Mouse (Mus musculus) lung, postnatal 0 days (tissue): ENCODE measurements at regions not wholly inside any gene's neighbourhood (a gene's known extent, or its start where the extent isn't known, plus 50 kb on each side); places are given as distances from the start of the nearest gene placed in this dataset.

ENCODE experiments used
- CTCF ChIP-seq: IDR thresholded peaks from 2 replicates; pipeline ENCODE4 v1.5.1; 2016; ENCODE audit warnings: antibody characterized with exemption, mild to moderate bottlenecking
- EP300 ChIP-seq: IDR thresholded peaks from 2 replicates; pipeline ENCODE4 v1.6.1; 2016; ENCODE audit warnings: antibody characterized with exemption, mild to moderate bottlenecking, control low read depth

DNA sequence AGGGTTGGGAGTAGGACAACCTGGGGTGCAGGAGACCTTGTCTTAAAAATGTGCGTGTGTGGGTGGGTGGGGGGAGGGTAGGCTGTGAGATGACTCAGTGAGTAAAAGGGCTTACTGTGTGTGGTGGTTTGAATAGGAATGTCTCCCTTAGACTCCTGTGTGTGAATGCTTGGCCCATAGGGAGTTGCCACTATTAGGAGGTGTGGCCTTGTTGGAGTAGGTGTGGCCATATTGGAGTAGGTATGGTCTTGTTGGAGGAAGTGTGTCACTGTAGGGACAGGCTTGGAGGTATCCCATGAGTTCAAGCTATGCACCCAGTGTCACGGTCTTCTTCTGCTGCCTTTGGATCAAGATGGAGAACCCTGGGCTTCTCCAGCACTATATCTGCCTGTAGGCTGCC lies 96.2 kb downstream of the Asb1 start:
- TF ChIP-seq CTCF (no peak), EP300 (no peak)
